ENCODE assay signal across 14 mouse cellular contexts in genomic region chr1:39191122-39191521, GRCm38 (mm10).
"Had no signal": no experiment of that assay in that cellular context is flagged by ENCODE, and none has a peak within 500 bp of the region (broad histone marks: within the 10 kb centered on the region; RNA-seq: fewer than 3 reads in every experiment).

No protein-coding gene starts in this region.

- DNase-seq: kidney, adult 2 months; kidney, postnatal 25 days; layer of hippocampus, adult 9-11 months; left cerebral cortex, postnatal 4 days; liver, postnatal 0 days; midbrain, embryonic 14.5 days; right cerebral cortex, postnatal 25 days; spleen, adult 18-20 months; thymus, postnatal 25 days had no signal

- H3K27ac ChIP-seq: kidney, postnatal 0 days; limb, embryonic 12.5 days; limb, embryonic 15.5 days; liver, embryonic 14.5 days had no signal

- H3K4me3 ChIP-seq: layer of hippocampus, adult 2 months; limb, embryonic 12.5 days; limb, embryonic 15.5 days had no signal
